Mouse (Mus musculus) stomach, embryonic 14.5 days (tissue): Measurements from ENCODE around the gene Esrra. TPM values are rescaled to one million over a fixed set of nuclear protein-coding genes. Genes with fewer than 3 reads are reported as not detected.

ENCODE experiments used
- ATAC-seq: fragments of 200-750 bp; cut with Nextera tagmentation; 2 replicates; pipeline ENCODE4 v1.8.0; 2017; ENCODE audit warnings: low read depth, moderate TSS enrichment; ENCODE audit not compliant: insufficient number of reproducible peaks, insufficient read depth, low FRiP score
- H3K27ac ChIP-seq: fragments of 300-500 bp; sonication (generic); 2 replicates; pipeline ENCODE4 v1.5.1; 2014; ENCODE audit warnings: mild to moderate bottlenecking, low read length, moderate library complexity, mixed read lengths
- H3K27me3 ChIP-seq: fragments of 300-500 bp; sonication (generic); 2 replicates; pipeline ENCODE4 v1.6.1; 2014; ENCODE audit warnings: low read length, control low read depth, mixed read lengths; ENCODE audit not compliant: control insufficient read depth, insufficient read depth
- H3K36me3 ChIP-seq: fragments of 300-500 bp; sonication (generic); 2 replicates; pipeline ENCODE4 v1.6.1; 2014; ENCODE audit warnings: mild to moderate bottlenecking, control low read depth, low read length, moderate library complexity, mixed read lengths; ENCODE audit not compliant: control insufficient read depth, insufficient read depth
- H3K4me1 ChIP-seq: fragments of 300-500 bp; sonication (generic); 2 replicates; pipeline ENCODE4 v1.6.1; 2014; ENCODE audit warnings: low read length, control low read depth, mixed read lengths; ENCODE audit not compliant: control insufficient read depth, insufficient read depth
- H3K4me2 ChIP-seq: fragments of 300-500 bp; sonication (generic); replicated peaks from 2 replicates; pipeline ENCODE4 v1.6.1; 2014; ENCODE audit warnings: low read depth, low read length, control low read depth
- H3K4me3 ChIP-seq: fragments of 300-500 bp; sonication (generic); 2 replicates; pipeline ENCODE4 v1.5.1; 2014; ENCODE audit warnings: low read depth, low read length, control low read depth
- H3K9ac ChIP-seq: fragments of 300-500 bp; sonication (generic); replicated peaks from 2 replicates; pipeline ENCODE4 v1.6.1; 2014; ENCODE audit warnings: low read depth, mild to moderate bottlenecking, control low read depth, low read length, moderate library complexity, mixed read lengths
- H3K9me3 ChIP-seq: fragments of 300-500 bp; sonication (generic); 2 replicates; pipeline ENCODE4 v1.6.1; 2016; ENCODE audit warnings: low read depth, low read length, control low read depth; ENCODE audit not compliant: control insufficient read depth
- WGBS: fragments of 180-500 bp; shearing (Covaris S2); extraction: QIAGEN DNeasy Blood & Tissue Kit; methylation state at CpG from one replicate; pipeline ENCODE4 v1.1.7; 2014; 5-methylcytosine and 5-hydroxymethylcytosine counted together
- polyA plus RNA-seq: library from polyadenylated mRNA; unstranded; fragments of >200 nt; fragmentation: Nextera tagmentation; extraction: Ambion mirVana; gene quantifications from 2 replicates; pipeline ENCODE4 v1.2.1, GENCODE M21; 2014

The Esrra gene
- polyA plus RNA-seq, result 6.5 and 6.8 TPM in 2 replicates

DNA sequence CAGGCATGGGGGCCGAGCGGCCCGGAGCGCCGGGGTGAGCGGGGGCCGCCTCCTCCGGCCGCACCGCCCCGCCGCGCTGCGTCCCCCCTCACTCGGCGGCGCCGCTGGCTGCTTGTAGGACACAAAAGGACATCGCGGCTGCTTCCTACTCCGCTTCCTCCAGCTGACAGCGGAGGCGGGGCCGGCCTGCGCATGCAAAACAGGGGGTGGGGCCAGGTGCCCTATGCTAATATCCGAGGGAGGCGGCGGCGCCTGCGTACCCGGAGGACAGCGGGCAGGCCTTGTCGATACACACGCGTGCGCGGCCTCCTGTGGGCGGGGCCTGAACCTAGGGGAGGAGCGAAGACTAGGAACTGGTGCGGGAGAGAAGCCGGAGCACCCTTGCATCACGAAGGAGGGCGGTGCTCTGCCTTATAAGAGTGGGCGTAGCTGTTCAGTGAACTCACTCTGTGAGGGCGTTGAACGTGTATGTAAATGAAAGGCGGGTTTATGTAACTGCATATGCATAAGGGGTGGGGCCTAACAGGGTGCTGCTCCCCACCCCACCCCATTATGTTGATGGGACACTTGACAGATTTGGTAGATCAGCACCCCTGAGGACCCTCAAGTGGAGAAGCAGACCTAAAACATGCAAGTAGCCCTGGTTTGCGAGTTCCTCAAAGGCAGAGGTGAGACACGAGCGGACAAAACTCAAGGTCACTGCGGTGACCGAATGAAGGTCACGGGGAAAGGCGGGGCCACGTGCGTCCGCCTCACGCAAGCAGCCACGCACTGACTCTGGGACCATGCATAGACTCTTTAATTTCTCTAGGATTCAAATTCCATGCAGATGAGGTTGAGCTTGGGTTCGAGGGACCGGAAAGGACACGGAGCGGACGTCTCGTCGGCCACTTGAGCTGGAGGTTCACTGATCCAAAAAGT lies at the start of gene Esrra:
Gene Esrra (minus strand): TSS at position 167 of the 921 bp plus-strand sequence.
- Histone ChIP-seq H3K36me3 (no peaks in the 10 kb centered on the region), H3K4me1 (peaks cover 16% of the 10 kb centered on the region), H3K9me3 (no peaks in the 10 kb centered on the region), H3K27ac (peak within 1 kb of the TSS; percentile 56; the same call in 1 of the 2 replicates), H3K9ac (peak within 1 kb of the TSS; percentile 29), H3K27me3 (peaks cover 22% of the 10 kb centered on the region), H3K4me3 (peak within 1 kb of the TSS; percentile 45), H3K4me2 (peak within 1 kb of the TSS; percentile 89)
- peak; percentile 94 for ATAC-seq
- WGBS, result 1% methylated on average over 64 of the region's 66 CpGs

DNA sequence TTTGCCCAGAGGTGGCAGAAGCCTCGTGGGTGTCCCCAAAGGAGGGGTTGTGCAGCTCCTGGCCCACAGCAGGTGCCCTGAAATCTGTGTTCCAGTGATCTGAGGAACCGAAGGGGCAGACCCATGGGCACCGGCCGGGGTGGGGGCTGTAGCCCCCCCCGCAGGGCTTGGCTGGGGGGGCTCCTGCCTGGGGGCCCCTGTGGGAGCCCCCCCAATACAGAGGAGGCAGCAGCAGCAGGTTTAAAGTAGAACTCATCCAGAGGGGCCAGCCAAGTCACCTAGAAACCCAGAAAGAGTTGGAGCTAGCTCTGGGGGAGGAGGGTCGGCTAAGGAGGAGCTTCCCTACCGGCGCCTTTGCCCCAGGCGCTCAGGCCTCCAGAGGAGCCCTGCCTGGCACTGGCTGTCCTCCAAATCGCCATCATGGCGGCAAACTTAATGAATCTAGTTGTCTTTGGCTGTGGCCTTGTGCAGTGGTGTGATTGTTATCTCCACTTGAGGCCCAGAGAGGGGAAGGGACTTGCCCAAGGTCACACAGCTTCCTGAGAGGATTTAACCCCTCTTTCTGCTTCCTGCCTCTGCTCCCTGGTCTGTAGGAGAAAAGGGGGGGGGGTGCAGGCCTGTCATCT lies 49.0 kb upstream of the Esrra start:
- Histone ChIP-seq H3K4me1 (peaks cover 41% of the 10 kb centered on the region), H3K4me3 (no peak overlapping the region), H3K27me3 (no peaks in the 10 kb centered on the region), H3K9me3 (no peaks in the 10 kb centered on the region), H3K36me3 (peaks cover 10% of the 10 kb centered on the region; the same call in 1 of the 2 replicates), H3K27ac (peak overlapping the region; percentile 39; the same call in 1 of the 2 replicates), H3K4me2 (peak overlapping the region; percentile 94), H3K9ac (peak overlapping the region; percentile 25; the same call in 1 of the 2 replicates)
- no peak for ATAC-seq
- 18% methylated on average over 11 of the region's 11 CpGs for WGBS

DNA sequence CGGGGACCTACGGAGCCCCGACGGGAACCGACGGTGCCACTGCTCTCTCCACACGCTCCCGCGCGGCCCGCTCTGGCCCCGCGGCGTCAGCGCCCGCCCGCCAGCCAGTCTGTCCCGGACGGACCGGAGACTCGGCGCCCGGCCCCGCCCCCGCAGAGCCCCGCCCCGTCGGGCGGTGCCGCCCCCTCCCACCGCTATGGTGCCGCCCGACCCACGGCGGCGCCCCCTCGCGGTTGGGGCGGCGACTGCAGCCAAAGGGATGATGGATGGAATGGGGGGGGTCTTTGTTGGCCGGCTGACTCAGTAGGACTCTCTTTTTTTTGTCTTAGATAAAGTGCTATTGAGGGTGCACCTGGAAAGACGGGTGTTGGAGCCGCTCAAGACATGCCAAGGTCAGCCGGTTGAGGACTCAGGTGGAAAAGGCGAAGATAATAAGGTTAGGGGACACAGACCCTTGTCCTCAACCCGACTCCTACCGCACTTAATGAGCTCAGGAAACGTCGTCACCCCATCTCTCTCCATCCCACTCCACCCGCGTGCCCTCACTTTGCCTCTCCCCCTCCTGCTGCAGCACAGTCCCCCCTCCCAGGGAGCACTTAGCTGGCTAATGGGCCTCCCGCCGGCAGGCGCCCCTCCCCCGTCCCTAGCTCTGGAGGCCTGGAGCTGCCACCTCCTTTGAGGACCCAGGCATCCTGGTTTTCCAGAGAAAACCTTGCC lies 48.2 kb upstream of the Esrra start:
- no peaks in the 10 kb centered on the region for H3K27me3 ChIP-seq
- under 1% methylated on average over 55 of the region's 55 CpGs for WGBS
- H3K27ac ChIP-seq, result peak overlapping the region; percentile 39; the same call in 1 of the 2 replicates
- H3K4me3 ChIP-seq, result peak overlapping the region; percentile 68
- H3K36me3 ChIP-seq, result peaks cover 17% of the 10 kb centered on the region
- H3K9ac ChIP-seq, result peak overlapping the region; percentile 83
- ATAC-seq, result peak; percentile 66
- peaks cover 41% of the 10 kb centered on the region for H3K4me1 ChIP-seq
- H3K9me3 ChIP-seq, result no peaks in the 10 kb centered on the region
- peak overlapping the region; percentile 94 for H3K4me2 ChIP-seq

DNA sequence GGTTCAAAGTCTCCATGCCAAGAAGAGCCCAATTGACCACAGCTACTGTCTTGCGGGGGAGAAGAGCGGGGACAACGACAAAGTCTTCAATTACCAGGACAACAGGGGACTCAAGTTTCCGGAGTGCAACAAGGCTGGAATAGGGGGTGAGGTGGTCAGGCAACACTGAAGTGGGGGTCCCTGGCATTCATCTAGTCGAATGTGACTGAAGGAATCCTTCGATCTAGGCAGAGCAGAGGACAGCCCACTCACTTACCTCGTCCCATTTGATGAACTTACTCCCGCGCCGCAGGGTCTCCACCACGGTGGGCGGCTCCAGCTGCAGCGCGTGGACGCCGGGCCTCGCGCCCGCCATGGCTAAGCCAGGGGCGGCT lies 47.7 kb upstream of the Esrra start:
- H3K4me3 ChIP-seq, result peak overlapping the region; percentile 68
- H3K27ac ChIP-seq, result peak overlapping the region; percentile 35; the same call in 1 of the 2 replicates
- peak overlapping the region; percentile 94 for H3K4me2 ChIP-seq
- WGBS, result under 1% methylated on average over 20 of the region's 20 CpGs
- H3K9ac ChIP-seq, result peak overlapping the region; percentile 83
- H3K36me3 ChIP-seq, result peaks cover 22% of the 10 kb centered on the region
- H3K27me3 ChIP-seq, result no peaks in the 10 kb centered on the region
- H3K9me3 ChIP-seq, result no peaks in the 10 kb centered on the region
- peaks cover 41% of the 10 kb centered on the region for H3K4me1 ChIP-seq
- ATAC-seq, result no peak; the same call in 1 of the 2 replicates

DNA sequence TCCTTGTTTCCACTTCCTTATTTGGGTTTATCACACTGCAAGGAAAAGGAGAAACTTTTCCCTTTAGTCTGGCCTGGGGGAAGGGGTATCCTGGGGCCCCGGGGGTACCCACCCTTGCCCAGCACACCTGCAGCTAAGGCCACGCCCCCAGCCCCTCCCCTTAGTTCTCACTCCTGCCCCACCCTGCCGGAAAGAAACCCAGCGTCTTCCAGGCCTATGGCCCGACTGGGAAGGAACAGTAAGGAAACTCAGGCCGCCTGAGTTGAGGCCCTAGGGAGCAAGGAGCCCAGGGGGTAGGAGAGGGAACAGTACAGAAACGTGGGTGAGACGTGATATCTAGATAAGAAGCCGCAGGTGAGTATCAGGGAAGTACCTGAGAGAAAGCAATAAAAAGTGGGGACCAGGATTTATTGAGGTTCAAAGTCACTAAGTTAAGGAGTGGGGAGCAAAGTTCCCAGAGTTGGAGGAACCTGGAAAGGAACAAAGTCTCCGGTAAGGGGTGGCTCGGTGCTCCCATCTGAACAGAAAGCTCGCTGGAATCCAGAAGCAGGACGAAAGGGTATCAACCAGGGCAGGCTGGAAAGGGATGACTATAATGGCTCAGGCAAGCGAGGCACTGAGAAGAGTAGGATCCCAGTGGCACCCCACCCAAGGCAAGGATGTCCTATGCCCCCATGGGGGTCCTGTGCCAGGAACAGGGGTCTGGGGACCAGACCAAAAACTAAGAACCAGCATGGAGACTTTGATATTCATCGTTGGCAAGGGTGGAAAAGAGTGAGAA lies 47.1 kb upstream of the Esrra start:
- H3K27me3 ChIP-seq, result no peaks in the 10 kb centered on the region
- peak overlapping the region; percentile 94 for H3K4me2 ChIP-seq
- WGBS, result 6% methylated on average over 15 of the region's 15 CpGs
- H3K36me3 ChIP-seq, result peaks cover 26% of the 10 kb centered on the region
- peaks cover 37% of the 10 kb centered on the region for H3K4me1 ChIP-seq
- peak; percentile 38 for ATAC-seq
- H3K9ac ChIP-seq, result peak overlapping the region; percentile 83
- peak overlapping the region; percentile 35; the same call in 1 of the 2 replicates for H3K27ac ChIP-seq
- peak overlapping the region; percentile 68 for H3K4me3 ChIP-seq
- H3K9me3 ChIP-seq, result no peaks in the 10 kb centered on the region

DNA sequence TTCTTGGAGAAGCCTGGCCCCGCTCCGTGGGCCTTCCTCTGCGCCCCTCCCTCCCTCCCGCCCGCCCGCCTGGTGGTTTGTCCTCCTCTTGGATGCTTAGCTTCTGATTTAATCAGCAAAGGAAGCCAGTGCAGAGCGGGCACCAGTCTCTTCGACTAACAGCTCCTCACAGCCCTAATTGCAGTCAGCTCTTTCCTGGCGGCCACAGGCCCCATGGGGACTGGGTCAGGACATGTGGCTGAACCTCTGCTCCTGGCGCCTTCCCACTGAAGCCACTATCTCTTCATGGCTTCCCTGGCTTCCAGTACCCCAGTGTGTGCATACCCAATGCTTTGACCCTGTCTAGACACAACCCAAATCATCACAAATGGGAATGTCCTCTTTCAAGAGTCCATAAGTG lies 34.8 kb upstream of the Esrra start:
- Histone ChIP-seq H3K36me3 (peaks cover 69% of the 10 kb centered on the region), H3K9me3 (no peaks in the 10 kb centered on the region), H3K9ac (no peak overlapping the region), H3K4me1 (peaks cover 12% of the 10 kb centered on the region), H3K4me3 (no peak overlapping the region), H3K4me2 (no peak overlapping the region), H3K27me3 (no peaks in the 10 kb centered on the region), H3K27ac (no peak overlapping the region)
- ATAC-seq, result no peak
- WGBS, result 80% methylated on average over 10 of the region's 10 CpGs

DNA sequence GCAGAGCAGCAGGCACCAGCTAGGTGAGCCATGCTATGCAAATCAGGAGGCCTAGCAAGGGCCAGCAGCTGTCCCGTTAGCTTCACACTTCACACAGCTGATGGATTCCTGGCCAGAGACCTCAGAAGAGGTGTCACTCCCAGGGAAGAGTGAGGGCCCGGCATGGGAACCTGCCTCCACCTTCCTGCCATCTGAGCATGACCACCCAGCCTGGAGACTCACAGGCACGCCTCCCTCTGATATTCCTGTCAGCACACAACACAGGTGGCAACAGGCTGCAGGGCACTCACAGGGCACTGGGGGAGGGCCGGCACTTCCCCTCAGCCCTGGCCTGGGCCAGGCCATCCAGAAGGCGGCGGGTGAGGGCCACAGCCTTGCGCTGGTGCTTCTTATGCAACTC lies 33.8 kb upstream of the Esrra start:
- Histone ChIP-seq H3K4me3 (no peak overlapping the region), H3K9ac (no peak overlapping the region), H3K27ac (no peak overlapping the region), H3K9me3 (no peaks in the 10 kb centered on the region), H3K4me1 (peaks cover 12% of the 10 kb centered on the region), H3K36me3 (peaks cover 65% of the 10 kb centered on the region), H3K27me3 (no peaks in the 10 kb centered on the region), H3K4me2 (no peak overlapping the region)
- 68% methylated on average over 7 of the region's 7 CpGs for WGBS
- ATAC-seq, result no peak
